Comparison of ENCODE assay signal across 10 mouse cellular contexts in the genomic region with DNA sequence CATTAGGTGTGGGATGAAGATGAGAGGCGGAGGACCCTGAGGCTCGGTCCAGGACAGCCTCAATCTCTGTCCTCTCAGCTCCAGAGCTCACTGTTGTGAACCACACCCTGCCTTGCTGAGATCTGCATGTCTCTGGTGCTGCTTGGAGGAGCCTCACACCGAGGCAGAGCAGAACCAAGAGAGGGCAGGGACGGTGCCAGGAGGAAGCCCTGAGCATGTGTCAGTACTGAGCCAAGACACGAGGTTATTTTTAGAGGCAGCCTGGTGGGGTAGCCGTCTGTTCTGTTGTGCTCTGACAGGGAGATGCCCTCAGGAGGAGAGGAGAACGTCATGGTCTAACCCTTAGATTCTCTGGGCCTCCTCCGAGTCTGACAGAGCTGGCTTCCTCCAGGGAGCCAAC. TPM values are rescaled to one million over a fixed set of nuclear protein-coding genes. Genes with fewer than 3 reads are reported as not detected.
DNase-seq lines count a peak whose midpoint lies in the region; ATAC-seq and TF ChIP-seq lines count a peak whose summit lies in the region.
"Had no signal": no experiment of that assay in that cellular context is flagged by ENCODE, and none has a peak within 500 bp of the region (broad histone marks: within the 10 kb centered on the region; RNA-seq: fewer than 3 reads in every experiment).

No protein-coding gene starts in this region.

- no peak overlapping the region for H3K4me3 ChIP-seq in liver, embryonic 16.5 days (ENCODE audit: low read depth, low read length)
- no peak overlapping the region for H3K4me3 ChIP-seq in kidney, adult 2 months (ENCODE audit: insufficient read depth, low read depth, low read length)
- H3K4me3 ChIP-seq: forebrain, embryonic 15.5 days had no signal

- TF ChIP-seq CTCF in kidney, adult 2 months (conservative IDR thresholded peaks at IDR 0.05; ENCODE audit: insufficient read depth, insufficient read length, low read depth, low read length), result no peak

- WGBS in liver, embryonic 16.5 days (ENCODE audit: insufficient replicate concordance), result 20% methylated on average over 8 of the region's 8 CpGs
- WGBS in kidney, adult 2 months, result 58% methylated on average over 8 of the region's 8 CpGs

- ATAC-seq in liver, embryonic 16.5 days (ENCODE audit: low read depth), result 0 out of 2 replicates have a peak, but pooled peaks have one; percentile 8
- ATAC-seq: forebrain, embryonic 15.5 days had no signal

- H3K4me1 ChIP-seq in liver, embryonic 16.5 days (ENCODE audit: control insufficient read depth, low read depth, low read length), result peaks cover 14% of the 10 kb centered on the region
- peaks cover 10% of the 10 kb centered on the region for H3K4me1 ChIP-seq in kidney, adult 2 months (ENCODE audit: control insufficient read depth, insufficient read depth, low read length)

- TF ChIP-seq POLR2A in kidney, adult 2 months (IDR thresholded peaks at IDR 0.05; ENCODE audit: low read depth, low read length), result no peak

- H3K9me3 ChIP-seq in liver, embryonic 16.5 days (replicated peaks; ENCODE audit: control insufficient read depth, low read length), result no peaks in the 10 kb centered on the region
- H3K9me3 ChIP-seq: forebrain, embryonic 15.5 days had no signal

- no peak overlapping the region for H3K4me2 ChIP-seq in liver, embryonic 16.5 days (ENCODE audit: low read depth, low read length)
- H3K4me2 ChIP-seq: forebrain, embryonic 15.5 days had no signal

- no peaks in the 10 kb centered on the region for H3K36me3 ChIP-seq in liver, embryonic 16.5 days (ENCODE audit: control insufficient read depth, insufficient read depth)
- no peaks in the 10 kb centered on the region for H3K36me3 ChIP-seq in kidney, adult 2 months (ENCODE audit: control insufficient read depth, insufficient read depth, low read length)
- H3K36me3 ChIP-seq: forebrain, embryonic 15.5 days had no signal

- H3K9ac ChIP-seq in liver, embryonic 16.5 days (ENCODE audit: low read depth, low read length), result no peak overlapping the region
- H3K9ac ChIP-seq: forebrain, embryonic 15.5 days had no signal

- H3K27me3 ChIP-seq in liver, embryonic 16.5 days (ENCODE audit: control insufficient read depth, insufficient read depth, low read depth, low read length), result peaks cover 6% of the 10 kb centered on the region
- no peaks in the 10 kb centered on the region for H3K27me3 ChIP-seq in kidney, adult 2 months (replicated peaks; ENCODE audit: control insufficient read depth, insufficient read depth, low read length)
- H3K27me3 ChIP-seq: forebrain, embryonic 15.5 days had no signal

- H3K27ac ChIP-seq in liver, embryonic 16.5 days (ENCODE audit: low read length), result no peak overlapping the region
- no peak overlapping the region for H3K27ac ChIP-seq in kidney, adult 2 months (ENCODE audit: insufficient read depth, low read depth, low read length)
- H3K27ac ChIP-seq: forebrain, embryonic 15.5 days had no signal

- DNase-seq in adrenal gland, postnatal 25 days, result peak; percentile 33
- DNase-seq in adrenal gland, adult 2 months, result no peak
- peak; percentile 3 for DNase-seq in layer of hippocampus, adult 9-10 months (ENCODE audit: low spot score)
- no peak for DNase-seq in layer of hippocampus, postnatal 25 days (ENCODE audit: extremely low spot score in 1 of 2, low spot score in 1 of 2)
- peak; percentile 93 for DNase-seq in cerebellum, adult 11-12 months
- DNase-seq in embryo, embryonic 11 days, result no peak
- DNase-seq in kidney, adult 2 months, result no peak
- DNase-seq: kidney, adult 18-20 months had no signal

RNA-seq across cellular contexts. Expression of a gene that starts 50.3 kb away (rescaled TPM):
- 137 and 157 TPM in 2 replicates for total RNA-seq in adrenal gland, postnatal 25 days (2021)
- total RNA-seq in adrenal gland, adult 2 months (2021), result 100 to 1,000 TPM; 106 to 160 TPM
- polyA plus RNA-seq in adrenal gland, adult 2 months (2012; rRNA removed), result 193 and 277 TPM in 2 replicates
- total RNA-seq in layer of hippocampus, postnatal 25 days (2021), result 10 to 100 TPM; 57.3 to 64.0 TPM
- polyA plus RNA-seq in liver, embryonic 16.5 days (2015; fragmentation: Nextera tagmentation; extraction: Ambion mirVana), result 3.0 and 3.6 TPM in 2 replicates
- polyA plus RNA-seq in kidney, adult 2 months (2012; rRNA removed), result 47.2 and 50.9 TPM in 2 replicates

Comparison
In these comparisons a context has a peak if more than half of its experiments do, and no peak if none do; other contexts are left out.
1. DNase-seq: peak in adrenal gland, postnatal 25 days (single experiment), layer of hippocampus, adult 9-10 months (single experiment) and cerebellum, adult 11-12 months (single experiment); none in adrenal gland, adult 2 months (single experiment), layer of hippocampus, postnatal 25 days (0 of 2), embryo, embryonic 11 days (single experiment) and kidney, adult 2 months (single experiment).